Mouse (Mus musculus) heart, postnatal 25 days (tissue): ENCODE measurements around the gene Hnf4a. TPM values are rescaled to one million over a fixed set of nuclear protein-coding genes. Genes with fewer than 3 reads are reported as not detected.
A peak's percentile ranks its signal among the peaks of the same experiment; 100 is the strongest.

Source experiments
- DNase-seq: peaks from one replicate; pipeline ENCODE4 v3.0.0; 2022; ENCODE audit warnings: low spot score
- intact Hi-C: fragments of 180-260 bp; cut with DNase I; formaldehyde crosslinking; loops from one replicate; pipeline ENCODE4 v1.15.1; 2025
- total RNA-seq, 2 experiments: library from RNA; stranded (reverse); gene quantifications; 2 replicates each; pipeline ENCODE4 v1.2.3; 2021

Gene Hnf4a
- total RNA-seq, 2 experiments from 2014 or later: not detected

DNA sequence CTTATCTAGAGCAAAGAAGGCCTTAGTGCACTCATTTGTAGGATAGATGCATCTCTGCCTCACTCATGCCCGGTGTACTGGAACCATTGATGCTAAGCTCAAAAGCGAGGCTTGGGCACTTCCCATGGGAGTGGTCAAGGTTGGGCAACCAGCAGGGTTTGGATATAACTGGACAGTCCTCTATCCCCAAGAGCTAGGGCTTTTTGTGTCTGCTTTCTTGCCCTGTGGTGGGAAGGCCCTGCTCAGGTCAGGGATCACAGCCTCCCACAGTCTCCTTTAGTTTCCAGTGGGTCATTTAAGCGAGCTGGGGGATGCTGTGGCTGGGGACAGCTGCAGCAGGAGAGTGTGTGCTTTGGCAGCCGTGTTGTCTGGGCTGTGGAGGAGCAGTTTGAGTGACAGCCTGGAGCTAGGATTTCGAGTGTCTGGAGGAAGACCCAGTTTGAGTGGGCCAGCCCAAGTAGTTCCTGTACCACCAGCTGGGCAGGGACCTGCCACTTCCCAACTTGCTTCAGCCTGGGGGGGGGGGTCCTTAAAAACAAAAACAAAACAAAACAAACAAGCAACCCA lies 16.8 kb upstream of the Hnf4a start:
- intact Hi-C loops: no loop called here
- DNase-seq: no peak

DNA sequence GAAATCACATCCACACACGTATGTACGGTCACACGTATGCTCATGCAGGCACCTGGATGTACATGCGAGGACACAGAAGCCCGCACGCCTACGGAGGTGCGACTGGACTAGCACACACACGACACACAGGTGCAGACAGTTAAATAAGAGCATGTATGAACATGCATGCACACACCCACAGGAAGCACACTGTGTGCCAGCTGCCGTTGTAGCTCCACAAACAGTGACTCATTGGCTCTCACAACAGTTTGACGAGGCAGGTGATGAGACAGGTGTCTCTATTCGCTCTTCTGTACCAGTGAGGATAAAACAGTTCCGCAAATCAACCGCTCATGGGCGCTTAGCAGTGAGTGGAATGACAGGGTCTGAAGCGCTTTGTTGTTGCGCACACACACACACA lies 16.0 kb upstream of the Hnf4a start:
- intact Hi-C loops: no loop called here
- DNase-seq: no peak

DNA sequence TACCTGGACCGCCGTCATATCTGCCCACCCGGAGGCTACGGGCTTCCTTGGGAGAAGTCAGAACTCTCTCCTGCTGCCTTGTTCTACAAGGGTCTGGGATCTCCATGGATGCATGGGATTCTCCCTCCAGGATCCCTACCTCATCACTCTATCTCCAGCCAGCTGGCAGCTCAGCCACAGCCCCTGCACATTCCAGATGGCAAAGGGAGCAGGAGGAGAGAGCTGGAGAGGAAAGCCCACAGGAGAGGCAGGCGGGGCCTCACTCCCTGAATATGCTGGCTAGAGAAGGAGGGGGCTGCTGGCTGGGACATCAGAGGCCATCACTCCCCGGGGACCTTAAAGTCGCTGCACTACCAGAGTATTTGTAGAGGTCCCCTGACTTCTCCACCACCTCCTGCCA lies 15.3 kb upstream of the Hnf4a start:
- no peak for DNase-seq
- intact Hi-C loops: no loop called here

DNA sequence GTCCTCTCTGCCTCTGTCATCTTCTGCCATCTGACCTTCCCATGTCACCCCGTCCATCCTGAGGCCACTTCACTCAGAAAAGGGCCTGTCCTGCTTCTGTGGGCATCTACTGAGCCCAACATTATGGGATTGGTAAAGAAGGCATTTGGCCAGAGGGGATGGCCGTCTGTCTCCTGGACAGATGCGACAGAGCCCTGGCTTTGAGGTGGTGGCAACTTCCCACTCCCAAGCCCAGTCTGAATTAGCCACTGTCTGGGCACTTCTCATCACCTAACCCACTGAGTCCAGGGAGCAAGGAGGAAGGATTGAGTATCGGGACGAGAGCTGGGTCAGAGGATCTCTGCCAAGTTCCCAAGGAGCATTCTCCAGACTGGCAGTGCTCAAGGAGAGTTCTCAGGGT lies 14.6 kb upstream of the Hnf4a start, which contains the start of gene R3hdml:
R3hdml (plus strand) TSS at position 301 of the 400 bp plus-strand sequence.
- intact Hi-C loops: no loop called here
- DNase-seq: no peak

DNA sequence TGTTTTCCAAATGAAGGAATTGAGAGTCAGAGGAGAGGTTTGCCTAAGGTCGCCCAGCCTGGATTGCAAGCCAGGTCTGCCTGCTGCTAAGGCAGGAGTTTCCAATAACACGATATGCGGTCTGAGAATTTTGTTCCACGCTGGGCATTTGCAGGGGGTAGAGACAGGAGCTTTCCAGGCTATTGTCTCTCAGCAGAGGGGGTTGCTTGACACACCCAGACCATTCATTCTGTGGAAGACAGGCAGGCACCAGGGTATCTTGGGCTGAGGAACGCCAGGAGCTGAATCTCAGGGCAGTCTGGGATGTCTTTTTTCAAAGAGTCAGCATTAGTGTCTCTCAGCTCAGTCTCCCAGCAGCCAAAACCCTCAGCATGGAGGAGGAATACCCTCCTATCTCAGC lies 13.6 kb upstream of the Hnf4a start:
- no peak for DNase-seq
- intact Hi-C loops: no loop called here

DNA sequence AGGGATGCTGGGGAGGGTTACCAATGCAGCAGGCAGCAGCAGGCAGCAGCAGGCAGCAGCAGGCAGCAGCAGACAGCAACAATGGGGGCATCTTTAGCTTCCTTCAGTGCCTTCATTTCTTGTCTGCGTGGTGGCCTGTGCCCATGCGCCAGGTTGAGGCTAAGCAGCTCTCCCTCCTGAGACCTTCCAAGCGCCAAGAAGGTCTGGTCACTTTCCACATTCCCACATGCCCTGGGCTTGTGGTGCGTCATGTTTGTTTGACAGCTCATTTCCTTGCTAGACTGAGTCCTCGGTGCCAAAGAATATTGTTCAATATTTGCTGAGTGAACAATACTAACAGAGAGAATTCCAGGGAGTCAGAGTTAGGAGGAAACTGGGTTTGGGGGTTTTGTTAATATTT lies 12.6 kb upstream of the Hnf4a start:
- no peak for DNase-seq

DNA sequence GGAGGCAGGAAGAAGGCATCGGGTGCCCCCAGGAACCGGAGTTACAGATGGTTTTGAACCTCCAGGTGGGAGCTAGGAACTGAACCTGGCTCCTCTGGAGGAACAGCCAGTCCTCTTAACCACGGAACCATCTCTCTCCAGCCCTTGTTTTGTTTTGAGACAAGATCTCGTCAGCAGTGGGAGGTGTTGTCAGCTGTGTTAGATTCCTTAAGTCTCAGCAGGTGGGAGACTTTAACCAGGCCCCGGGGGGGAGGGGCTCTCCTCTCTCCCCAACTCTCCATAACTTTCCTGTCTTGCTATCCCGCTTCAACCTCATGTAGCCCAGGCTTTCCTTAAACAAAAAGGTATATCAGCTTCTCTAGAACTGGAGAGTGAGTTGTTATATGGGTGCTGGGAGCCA lies 12.2 kb upstream of the Hnf4a start:
- DNase-seq: no peak
- intact Hi-C loops: no loop called here

More for the DNA sequence above, 12.6 kb upstream of the Hnf4a start:
- intact Hi-C loops: no loop called here

DNA sequence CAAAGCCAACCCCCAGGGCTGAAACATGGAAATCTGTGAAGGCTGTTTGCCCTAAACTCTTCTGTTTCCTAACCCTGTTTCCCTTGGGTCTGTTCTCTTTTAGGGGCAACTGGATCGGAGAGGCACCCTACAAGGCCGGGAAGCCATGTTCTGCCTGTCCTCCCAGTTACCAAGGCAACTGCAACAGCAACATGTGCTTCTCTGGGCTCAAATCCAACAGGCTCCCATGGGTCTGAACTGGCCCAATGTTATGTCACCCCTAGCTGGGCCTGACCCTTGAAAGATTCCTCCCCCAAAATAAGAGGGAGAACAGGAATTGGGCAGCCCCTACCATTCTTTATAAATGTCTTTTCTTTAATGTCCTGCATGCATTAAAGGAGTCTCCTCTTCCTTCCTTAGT lies 4.4 kb upstream of the Hnf4a start:
- intact Hi-C loops: no loop called here
- no peak for DNase-seq

DNA sequence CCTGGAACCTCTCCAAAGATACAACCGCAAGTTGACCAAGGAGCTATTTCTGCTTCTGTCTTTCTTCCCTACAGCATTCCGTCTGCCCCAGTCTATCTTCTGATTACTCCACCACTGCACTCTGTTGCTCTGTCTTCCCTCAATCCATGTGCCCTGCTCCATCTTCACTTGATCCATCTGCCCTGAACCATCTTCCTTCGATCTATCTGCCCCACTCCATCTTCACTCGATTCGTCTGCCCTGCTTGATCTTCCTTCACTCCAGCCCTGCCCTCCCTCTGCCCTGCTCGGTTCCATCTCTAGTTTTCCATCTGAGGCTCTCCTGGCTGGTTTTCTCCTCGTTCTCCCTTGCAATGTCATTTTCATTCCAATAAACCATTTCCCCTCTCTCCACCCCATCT lies 3.4 kb upstream of the Hnf4a start:
- intact Hi-C loops: no loop called here
- no peak for DNase-seq

DNA sequence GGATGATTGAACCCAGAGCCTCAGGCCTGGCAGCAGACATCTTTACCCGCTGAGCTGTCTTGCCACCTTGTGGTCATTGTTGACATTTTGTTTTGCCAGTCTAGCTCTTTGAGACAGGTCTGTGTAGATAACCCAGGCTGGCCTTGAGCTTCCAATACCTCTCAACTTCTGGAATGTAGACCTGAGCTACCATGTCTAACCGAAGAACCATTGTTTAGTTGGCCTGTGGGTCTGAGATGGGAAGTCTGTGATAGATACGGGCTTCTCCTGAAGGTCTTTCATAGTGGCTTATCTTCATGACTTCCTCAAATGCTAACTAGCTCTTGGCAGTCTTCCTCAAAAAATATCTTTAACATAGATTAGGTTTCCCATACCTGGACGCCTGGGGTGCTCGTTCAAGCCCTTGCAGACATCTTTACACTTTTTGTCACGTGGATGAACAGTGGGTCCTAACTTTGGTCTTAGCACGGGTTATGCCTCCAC lies 19.2 kb downstream of the Hnf4a start:
- intact Hi-C loops: no loop called here
- DNase-seq: no peak

DNA sequence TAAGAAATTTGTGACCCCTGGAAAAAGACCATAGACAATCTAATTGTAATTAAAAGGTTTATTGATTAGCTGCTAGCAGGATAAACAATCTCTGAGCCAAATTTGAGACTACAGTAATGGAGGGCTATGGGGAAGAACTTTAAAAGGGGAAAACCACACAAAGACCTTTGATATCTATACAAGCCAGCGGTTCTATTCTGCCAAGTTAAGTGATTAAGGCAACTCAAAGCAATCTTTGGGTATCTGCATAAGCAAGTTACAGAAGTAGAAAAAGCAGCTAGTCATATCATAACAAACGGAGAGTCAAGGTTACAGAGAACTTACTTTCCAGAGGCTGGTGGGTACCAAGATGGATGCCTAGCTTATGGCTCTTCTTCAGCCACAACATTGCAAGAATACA lies 20.9 kb downstream of the Hnf4a start:
- no peak for DNase-seq
- intact Hi-C loops: no loop called here

DNA sequence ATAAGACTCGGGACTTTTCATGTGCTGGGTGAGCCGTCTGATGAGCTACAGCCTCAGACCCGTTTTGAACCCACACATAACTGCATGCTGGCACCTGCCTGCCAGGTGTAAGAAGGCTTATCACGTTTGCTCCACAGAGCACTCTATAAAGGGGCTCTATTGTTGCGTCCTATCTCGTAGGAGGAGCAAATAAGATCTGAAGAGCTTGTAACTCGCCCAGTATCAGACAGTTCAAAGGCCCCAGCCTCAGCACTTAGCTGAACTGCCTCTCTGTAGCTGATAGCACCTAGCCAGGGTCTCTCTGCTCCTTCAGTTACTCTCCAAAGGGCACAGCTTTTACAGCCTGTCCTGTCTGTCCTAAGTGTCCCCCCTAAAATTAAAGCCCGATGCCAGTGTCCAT lies 23.8 kb downstream of the Hnf4a start:
- intact Hi-C loops: loop anchor here (10.0 kb wide), 2 partner anchors 254 to 294 kb away; partner anchors contain the start of gene Ccn5
- DNase-seq: no peak

DNA sequence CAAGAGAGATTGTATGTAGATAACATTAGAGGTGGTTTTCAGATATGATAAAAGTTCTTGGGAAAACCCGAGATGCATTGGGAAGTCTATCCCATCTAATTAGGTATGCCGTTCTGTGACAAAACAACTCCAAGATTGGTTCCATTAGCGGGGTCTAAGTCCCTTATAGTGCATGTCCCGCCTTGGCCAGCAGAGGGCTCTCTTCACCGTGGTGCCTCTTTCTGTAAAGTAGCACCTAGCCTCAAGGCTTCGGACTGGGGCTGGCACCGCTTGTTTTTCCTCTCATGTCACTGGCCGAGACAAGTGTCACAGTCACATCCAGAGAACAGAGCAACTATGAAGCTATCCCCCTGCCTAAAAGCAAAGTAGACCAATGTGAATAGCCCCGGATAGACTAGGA lies 25.3 kb downstream of the Hnf4a start:
- intact Hi-C loops: loop anchor here (1.0 to 10.0 kb wide), 3 partner anchors 187 to 293 kb away; partner anchors contain the start of gene Ccn5
- peak; percentile 49 for DNase-seq

DNA sequence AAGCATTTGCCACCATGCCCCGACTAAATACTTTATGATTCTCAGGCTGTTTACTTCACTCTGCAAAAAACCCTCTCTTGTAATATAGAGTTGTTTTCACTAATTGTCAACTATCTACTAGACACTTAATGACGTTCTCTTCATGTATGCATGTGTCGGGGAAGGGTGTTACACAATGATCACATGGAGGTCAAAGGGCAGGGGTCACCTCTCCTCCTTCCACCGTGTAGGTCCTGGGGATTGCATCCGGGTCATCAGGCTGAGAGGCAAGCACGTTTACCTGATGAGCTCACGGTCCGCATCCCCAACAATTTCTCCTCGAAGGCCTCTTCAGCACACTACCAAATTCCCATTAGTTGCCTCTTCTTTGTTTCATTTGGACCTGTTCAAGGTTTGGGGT lies 26.6 kb downstream of the Hnf4a start:
- intact Hi-C loops: loop anchor here (10.0 kb wide), 2 partner anchors 252 to 292 kb away; partner anchors contain the start of gene Ccn5
- DNase-seq: no peak

DNA sequence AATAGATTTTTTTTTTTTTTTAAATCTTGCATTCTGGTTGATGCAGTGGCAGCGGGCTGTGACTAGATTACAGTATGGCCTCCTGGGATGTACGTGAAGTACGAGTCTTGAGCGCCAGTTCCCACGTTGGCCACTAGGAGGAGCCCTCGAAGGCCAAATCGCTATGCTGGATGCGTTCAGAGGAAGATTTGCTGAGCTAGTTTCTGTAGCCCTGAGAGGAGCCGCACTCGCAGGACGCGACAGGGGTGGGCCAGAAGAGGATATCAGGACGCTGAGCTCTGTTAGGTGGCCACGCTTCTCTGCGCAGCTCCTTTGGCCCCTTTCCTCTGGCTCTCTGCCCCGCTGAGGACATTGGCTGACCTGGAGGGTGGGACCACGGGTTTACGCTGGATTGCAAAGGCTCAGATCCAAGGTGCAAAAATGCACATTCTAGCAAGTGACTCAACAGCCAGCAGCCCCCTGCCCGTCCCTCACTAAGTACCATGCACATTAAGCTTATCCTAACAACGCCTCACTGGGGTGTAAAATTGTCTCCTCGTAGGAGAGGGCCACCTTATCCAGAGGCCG lies 28.4 kb downstream of the Hnf4a start:
- DNase-seq: peak; percentile 71
- intact Hi-C loops: loop anchor here (2.0 to 10.0 kb wide), 3 partner anchors 66 to 290 kb away; partner anchors contain the start of gene Ccn5

DNA sequence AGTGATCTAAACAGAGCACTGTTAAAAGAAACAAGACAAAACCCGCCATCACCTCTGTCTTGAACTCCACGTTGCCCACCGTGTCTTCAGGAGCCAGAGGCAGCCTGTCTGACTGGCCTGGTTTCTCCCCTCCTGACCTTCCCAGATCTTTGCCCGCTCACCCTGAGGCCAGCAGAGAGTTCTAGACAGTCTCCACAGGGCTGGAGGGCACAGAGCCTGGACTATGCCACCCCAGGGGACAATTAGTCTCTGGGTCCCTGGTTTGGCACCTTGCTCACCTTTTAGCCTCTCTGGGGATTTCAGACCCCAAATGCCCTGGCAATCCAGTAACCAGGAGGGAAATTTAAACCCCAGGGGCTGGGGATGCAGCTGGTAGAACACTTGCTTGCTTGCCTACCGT lies 30.8 kb downstream of the Hnf4a start:
- intact Hi-C loops: loop anchor here (10.0 kb wide), 2 partner anchors 247 to 287 kb away; partner anchors contain the start of gene Ccn5
- no peak for DNase-seq

DNA sequence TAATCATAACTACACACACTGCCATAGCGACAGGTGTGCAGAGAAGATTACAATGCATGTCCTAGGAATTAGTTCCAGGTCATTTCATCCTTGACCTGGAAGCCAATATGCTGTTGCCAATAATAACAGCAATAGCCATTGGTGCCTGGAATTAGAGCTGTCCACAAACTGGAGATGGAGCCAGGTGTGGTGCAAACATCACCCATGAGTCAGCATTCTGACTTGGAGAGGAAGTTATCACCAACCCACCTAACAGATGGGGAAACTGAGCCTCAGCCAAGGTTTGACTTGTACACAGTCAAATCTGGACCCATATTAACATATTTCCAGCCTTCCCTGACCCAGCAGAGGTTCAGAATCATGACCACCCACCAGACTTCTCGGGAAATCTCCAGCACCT lies 31.8 kb downstream of the Hnf4a start:
- intact Hi-C loops: loop anchor here (10.0 kb wide), 2 partner anchors 246 to 286 kb away; partner anchors contain the start of gene Ccn5
- no peak for DNase-seq

DNA sequence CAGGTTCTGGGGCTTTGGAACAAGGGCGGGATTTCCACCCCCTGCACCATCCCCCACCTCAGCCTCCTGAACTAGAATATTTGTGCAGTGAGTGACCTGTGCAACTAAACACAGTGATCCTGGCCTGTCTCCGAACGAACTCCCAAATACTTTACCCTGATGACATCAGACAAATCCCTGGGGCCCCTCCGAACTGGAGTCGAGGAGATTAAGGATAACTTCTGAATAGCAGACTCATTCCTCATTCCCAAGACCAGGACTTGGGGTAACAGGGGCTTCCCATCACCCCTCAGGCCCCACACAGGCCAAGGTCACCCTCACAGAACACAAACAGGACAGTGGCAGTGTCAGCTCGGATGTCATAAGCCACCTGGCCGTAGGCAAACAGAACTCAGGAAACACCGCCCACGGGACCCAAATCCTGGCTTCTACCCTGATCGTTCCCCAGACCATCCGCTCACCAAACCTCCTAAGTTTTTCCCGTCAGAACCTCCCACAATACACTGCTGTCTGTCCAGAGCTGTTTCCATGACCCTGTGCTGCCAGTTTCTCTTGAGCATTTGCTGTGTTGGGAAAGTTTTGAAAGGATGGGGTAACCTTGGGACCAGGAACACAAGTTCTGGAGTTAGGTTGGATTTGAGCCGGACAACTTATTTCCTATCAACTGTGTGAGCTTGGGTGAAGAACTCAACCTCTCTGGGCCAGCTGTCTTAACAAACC lies 32.9 kb downstream of the Hnf4a start:
- DNase-seq: no peak
- intact Hi-C loops: loop anchor here (10.0 kb wide), 2 partner anchors 245 to 285 kb away; partner anchors contain the start of gene Ccn5

DNA sequence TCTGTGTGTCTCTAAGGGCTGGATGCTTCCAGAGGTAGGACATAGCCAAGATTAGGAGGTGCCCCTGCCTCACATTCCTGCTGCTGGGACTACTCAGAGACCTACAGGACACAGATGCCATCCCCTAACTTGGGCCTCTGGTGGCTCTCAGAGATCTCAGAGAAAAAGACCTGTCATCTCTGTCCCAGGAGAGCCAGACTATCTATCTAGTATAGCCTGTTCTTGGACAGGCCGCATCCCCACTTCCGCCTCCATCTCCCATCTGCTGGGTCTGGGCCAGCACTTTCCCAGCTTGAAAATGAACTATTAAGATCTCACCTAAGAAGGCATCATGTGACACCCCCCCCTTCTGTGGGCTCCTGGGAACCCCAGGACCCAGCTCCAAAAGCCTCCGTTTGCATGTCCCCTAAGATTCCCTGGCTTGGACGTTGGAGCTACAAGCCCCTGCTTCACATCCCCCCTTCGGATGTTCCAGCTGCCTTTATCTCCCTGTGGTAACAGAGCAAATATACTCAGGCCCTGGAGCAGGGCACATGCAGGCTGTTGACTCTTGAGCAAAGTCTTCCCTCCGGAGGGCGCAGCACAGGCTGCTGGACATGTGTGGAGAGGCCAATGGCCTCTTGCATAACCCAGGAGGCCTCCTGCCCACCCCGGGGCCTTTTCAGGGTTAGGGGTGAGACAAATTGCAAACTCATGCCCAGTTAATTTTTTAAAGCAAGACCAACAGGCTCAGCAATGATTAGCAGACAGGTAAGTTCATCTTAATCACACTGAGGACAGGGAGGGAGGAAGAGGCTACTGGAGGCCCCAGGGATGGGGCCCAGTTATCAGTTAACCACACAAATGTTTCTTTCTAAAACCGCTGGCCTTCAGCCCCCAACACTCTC lies 33.9 kb downstream of the Hnf4a start:
- intact Hi-C loops: no loop called here
- DNase-seq: no peak
